Mouse (Mus musculus): ENCODE results near the gene 1700001C02Rik.

Gene 1700001C02Rik

GRCm38 (mm10) chr5:30465861-30466260 is at the start of gene 1700001C02Rik:
TSS of gene 1700001C02Rik (plus strand) at chr5:30466047.
- DNase-seq (ENCODE audit: low read depth, low spot score): no peak

DNA sequence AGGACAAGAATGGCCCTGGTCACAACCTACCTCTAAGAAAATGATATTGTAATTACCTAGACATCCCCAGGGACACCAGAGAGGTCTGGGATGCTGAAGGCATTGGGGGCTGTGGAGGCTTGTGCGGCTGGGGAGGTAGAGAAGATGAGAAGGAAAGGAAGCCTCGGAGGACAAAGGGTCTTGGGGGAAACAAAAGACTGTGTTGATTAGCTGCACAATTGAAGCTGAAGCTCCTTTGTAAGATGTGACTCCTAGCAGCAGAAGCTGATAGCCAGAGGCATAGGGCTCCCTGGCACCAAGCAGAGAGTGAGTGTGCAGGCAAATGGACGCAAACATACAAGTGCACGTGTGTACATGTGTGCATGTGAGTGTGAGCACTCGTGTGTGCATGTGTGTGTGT is 49.2 kb upstream of the 1700001C02Rik start:
- DNase-seq (ENCODE audit: low read depth, low spot score): no peak

DNA sequence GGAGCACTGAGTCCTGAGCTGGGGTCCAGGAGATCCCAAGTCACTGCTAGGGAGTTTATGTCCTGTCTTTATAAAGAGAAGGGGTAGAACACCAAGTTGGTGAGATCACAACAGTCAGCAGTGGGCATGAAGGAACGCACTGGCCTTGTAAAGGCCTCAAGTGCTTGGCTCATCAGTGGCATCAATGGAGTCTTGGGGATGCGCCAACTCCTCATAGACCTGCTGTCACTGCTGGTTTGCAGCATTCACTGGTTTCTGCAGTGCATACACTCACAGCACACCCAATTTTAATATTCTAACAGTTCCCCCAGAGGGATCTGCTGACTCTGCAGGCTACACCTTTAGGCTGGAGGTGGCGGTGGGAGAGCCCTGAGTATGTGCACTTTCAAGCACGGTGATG is 42.7 kb upstream of the 1700001C02Rik start:
- no peak for DNase-seq (ENCODE audit: low read depth, low spot score)

DNA sequence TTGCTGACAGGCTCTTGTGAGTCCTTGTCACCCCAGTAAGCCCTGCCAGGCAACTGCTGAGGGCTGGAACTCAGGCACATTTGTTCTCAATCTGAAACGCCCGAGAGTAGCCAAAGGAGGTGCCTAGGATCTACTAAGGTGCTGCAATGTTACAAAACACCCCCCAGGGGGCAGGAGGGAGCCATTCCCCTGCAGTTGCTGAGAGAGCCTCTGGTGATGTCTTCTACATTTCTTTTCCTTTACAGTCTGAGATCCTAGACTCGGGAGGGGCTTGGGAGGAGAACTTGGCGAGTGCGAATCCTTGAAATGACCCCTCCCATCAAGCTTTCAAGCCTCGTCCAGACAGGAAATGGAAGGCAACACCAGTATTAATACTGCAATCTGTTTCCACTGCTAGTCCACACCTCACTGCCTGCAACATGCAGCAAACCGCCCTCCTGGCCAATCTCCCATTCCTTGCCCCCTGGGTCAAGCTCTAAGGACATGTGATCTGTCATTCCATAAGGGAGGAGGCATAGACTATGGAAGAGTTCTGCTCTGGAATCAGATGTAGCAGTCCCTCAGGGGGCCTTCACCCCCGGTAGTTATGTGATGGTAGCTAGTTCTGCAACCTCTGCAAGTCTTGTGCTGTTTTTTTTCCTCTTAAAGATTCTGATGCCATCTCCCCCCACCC is 42.1 kb upstream of the 1700001C02Rik start:
- DNase-seq (ENCODE audit: low read depth, low spot score): no peak

- DNase-seq (ENCODE audit: low read depth, low spot score): no peak
Observed at GRCm38 (mm10) chr5:30427406-30427805, 38.4 kb upstream of the 1700001C02Rik start.

- no peak for DNase-seq (ENCODE audit: low read depth, low spot score)
Observed at GRCm38 (mm10) chr5:30438931-30439330, 26.9 kb upstream of the 1700001C02Rik start.

DNA sequence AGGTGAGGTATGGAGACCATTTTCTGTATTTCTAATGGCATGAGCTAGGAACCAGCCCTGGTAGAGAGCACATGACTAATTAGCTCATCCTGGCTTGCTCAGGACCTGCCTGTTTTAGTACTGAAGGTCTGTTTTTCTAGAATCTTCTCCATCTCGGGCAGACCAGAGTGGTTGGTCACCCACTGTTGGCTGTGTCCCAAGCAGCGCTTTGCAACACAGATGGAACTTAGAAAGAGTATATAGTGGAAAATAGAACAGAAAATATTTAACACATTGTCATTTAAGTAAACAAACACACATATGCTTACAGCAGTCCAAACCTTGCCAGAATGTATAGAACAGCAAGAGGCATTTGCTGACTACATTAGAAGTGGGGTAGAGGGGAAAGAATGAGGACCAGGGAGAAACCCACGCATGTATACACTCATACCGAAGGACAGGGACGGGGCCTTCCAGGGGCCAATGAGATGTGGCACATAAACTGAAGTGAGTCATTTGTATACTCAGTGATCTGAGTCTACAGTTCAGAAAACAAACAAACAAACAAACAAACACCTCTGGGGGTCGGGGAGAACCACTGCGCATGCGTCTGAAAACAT is 25.4 kb upstream of the 1700001C02Rik start:
- DNase-seq (ENCODE audit: low read depth, low spot score): no peak

DNA sequence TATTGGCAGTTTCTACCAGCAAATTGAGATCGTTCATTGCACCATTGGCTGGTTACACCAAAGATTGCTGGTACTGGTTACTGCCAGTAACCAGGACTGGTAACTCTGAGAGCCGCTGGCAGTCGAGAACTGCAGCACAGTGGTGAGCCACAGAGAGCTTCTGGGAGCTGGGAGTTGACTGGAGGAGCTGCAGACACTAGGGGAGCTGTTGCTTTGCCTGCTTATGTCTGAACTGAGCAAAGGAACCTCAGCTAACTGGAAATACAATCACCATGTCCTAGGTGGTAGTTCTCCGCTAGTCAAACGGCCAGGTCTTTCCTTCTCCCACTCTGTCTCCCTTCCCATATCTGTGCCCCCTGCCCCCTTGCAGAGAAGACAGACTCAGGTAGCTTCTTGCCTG is 23.7 kb upstream of the 1700001C02Rik start:
- no peak for DNase-seq (ENCODE audit: low read depth, low spot score)

GRCm38 (mm10) chr5:30444327-30444895 is 21.4 kb upstream of the 1700001C02Rik start:
- no peak for DNase-seq (ENCODE audit: low read depth, low spot score)

- DNase-seq (ENCODE audit: low read depth, low spot score): no peak
Observed at GRCm38 (mm10) chr5:30456056-30456455, 9.8 kb upstream of the 1700001C02Rik start.

DNA sequence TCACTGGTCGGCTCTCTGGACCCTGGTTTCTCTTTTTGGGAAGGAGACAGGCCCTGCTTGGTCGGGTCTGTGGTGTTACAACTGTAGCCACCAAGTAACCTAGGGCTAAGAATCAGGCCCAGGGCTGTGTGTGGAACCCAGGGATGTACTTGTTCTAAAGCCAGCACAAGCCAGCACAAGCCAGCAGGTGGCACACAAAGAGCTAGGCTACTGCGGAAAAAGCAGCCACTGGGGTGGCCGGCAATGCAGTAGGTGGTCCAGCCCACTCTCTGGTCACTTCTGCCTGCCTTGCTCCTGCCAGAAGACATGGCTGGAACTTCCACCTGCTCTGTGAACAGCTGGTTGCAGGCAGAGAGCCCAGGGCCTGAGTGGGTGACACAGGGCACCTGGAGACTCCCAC is 5.7 kb upstream of the 1700001C02Rik start:
- DNase-seq (ENCODE audit: low read depth, low spot score): no peak

DNA sequence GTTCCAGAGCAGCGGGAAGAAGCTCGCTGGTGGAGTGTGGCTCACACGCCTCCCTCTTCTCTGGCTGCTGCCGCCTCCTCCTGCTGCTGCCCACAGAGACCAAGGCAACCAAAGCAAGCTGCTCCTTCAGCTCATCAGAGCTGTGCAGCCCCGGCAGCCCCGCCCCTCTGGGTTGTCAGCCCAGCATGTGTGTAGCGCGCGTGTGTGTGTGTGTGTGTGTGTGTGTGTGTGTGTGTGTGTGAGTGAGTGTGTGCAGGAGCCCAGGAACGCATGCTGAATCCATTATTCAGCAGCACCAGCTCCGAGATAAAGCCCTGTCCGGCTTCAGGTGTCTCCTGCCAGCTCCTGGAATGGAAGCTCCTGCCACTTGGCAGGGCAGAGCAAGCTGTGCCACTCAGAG is 4.0 kb upstream of the 1700001C02Rik start, which contains the start of gene Otof:
Gene Otof (minus strand): TSS at position 112 of the 400 bp plus-strand sequence.
- DNase-seq (ENCODE audit: low read depth, low spot score): no peak

DNA sequence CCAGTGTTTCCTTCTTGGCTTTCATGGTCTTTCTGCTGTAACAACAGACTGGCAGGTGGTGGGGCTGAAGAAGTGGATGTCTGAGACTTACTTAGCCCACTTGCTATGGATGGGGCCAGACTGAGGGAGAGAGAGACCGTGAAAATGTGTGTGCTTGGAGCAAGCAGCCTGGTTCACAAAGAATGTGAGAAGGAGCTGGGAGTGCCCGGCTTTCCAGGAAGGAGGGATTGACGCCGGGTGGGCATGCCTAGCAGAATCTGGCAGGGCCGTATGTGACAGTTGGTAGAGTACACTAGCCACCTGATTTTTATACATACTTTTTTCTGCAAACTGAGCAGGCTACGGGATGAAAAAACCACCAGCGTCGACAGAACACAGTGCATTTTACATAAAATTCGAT is 468 bp downstream of the 1700001C02Rik start:
- no peak for DNase-seq (ENCODE audit: low read depth, low spot score)

DNA sequence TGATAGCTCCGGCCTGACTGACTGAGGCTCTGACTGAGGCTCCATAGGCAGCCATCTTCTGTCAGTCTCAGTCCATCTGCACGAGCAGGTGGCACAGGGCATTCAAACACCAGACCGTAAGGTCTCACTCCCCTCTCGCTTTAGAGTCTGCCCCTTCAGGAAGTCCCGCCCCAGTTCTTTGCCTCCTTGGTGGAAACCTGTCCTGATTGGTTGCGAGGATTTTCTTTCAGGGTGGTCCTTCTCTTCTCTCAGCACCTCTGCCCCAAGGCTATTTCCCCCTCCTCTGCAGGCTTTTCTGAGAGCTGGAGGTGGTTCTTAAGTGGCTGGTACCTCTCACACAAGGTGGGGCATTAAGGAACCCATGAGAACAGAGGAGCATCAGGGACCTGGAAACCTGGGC is 4.6 kb downstream of the 1700001C02Rik start:
- no peak for DNase-seq (ENCODE audit: low read depth, low spot score)

DNA sequence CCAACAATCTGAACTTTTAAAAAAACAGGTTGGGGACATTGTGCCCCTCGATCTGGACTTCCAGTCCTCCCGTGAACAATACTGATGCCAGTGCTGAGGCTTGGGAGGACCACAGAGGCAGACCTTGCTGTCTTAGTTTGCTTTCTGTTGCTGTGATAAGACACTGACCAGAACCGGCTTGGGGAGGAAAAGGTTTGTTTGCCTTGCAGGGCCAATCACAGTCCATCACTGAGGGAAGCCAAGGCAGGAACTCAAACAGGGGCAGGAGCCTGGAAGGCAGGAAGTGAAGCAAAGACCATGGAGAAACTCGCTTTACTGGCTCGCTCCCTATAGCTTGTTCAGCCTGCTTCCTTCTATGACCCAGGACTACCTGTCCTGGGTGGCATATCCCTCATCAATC is 6.3 kb downstream of the 1700001C02Rik start:
- no peak for DNase-seq (ENCODE audit: low read depth, low spot score)

- DNase-seq (ENCODE audit: low read depth, low spot score): no peak
Observed at GRCm38 (mm10) chr5:30476534-30476933, 10.7 kb downstream of the 1700001C02Rik start.

DNA sequence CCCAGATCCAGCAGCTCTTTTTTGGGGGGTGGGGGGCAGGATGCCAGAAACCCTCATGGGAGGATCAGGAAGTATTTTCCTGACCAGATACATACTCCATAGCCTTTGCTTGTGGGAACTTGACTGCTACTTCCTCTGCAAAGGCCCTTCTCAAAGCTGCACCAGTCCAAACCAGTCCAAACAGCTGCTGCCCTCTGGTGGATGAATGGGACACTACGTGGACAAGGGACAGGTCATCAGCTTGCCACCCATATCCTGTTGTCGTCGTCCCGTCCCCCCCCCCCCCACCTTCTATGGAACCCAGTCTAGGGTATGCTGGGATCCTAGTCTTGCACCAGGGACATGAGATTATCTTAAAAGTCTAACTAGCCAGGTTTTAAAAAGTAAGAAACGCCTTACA is 16.5 kb downstream of the 1700001C02Rik start:
- no peak for DNase-seq (ENCODE audit: low read depth, low spot score)

GRCm38 (mm10) chr5:30483533-30483932 is 17.7 kb downstream of the 1700001C02Rik start:
- no peak for DNase-seq (ENCODE audit: low read depth, low spot score)

GRCm38 (mm10) chr5:30484591-30484990 is 18.7 kb downstream of the 1700001C02Rik start:
- no peak for DNase-seq (ENCODE audit: low read depth, low spot score)

- no peak for DNase-seq (ENCODE audit: low read depth, low spot score)
Observed at GRCm38 (mm10) chr5:30485136-30485535, 19.3 kb downstream of the 1700001C02Rik start.

DNA sequence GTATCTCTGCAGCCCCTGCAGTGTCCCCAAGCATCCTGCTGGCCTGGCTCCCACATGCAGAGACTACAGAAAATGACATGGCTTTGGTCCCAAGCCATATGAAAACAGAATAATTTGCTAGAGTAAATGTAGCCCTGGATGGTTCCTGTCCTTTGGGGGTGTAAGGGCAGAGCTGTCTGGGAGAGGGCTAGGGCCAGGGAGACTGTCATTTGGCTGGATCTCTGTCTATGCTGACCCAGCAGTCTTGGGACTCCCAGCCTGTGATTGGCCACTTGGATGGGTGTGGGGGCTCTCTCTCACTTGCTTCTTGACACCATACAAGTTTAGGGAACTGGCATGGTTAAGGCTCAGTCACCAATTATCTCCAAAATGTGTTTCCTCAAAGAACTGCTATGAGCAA is 24.4 kb downstream of the 1700001C02Rik start:
- DNase-seq (ENCODE audit: low read depth, low spot score): no peak

- no peak for DNase-seq (ENCODE audit: low read depth, low spot score)
Observed at GRCm38 (mm10) chr5:30490845-30491244, 25.0 kb downstream of the 1700001C02Rik start.

DNA sequence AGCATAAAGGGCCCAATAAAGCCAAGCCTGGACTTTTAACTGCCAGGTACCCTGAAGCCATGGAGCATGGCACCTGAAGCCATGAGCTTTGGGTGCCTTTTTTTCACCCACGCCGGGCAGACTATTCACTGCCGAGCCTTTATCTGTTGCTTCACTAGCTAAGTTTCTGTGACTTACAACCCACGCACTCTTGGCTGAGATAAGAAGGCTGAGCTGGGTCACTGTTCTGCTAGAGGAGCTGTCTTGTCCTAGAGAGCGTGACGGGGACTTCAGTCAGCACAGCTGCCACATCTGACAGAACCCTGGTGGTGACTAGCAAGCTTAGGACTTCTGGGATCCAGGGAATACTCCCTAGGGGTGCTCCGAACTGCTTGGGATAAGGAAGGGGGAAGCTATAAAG is 27.9 kb downstream of the 1700001C02Rik start:
- DNase-seq (ENCODE audit: low read depth, low spot score): no peak
